Mouse (Mus musculus) kidney, adult 18-20 months (tissue): ENCODE results near the gene Camk1d.
A peak's percentile ranks its signal among the peaks of the same experiment; 100 is the strongest.

Experiments used
- DNase-seq: peaks from one replicate; pipeline ENCODE4 v3.0.0; 2021

Camk1d gene

DNA sequence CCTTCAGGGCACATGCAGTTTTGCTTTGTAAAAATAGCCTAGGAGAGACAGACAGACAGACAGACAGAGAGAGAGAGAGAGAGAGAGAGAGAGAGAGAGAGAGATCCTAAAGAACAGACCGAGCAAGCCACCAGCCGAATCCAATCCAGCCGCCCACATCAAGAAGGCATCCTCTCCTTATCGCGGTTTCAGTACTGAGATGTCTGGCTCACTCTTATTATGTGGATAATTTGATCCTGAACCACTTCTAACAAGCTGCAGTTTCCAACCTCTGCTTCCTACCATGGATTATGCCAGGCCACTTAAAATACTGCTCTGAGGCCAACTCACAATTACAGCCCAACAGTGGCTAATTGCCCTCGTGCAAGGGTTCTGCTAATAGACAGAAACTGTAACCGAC lies 325.9 kb downstream of the Camk1d start:
- no peak for DNase-seq

DNA sequence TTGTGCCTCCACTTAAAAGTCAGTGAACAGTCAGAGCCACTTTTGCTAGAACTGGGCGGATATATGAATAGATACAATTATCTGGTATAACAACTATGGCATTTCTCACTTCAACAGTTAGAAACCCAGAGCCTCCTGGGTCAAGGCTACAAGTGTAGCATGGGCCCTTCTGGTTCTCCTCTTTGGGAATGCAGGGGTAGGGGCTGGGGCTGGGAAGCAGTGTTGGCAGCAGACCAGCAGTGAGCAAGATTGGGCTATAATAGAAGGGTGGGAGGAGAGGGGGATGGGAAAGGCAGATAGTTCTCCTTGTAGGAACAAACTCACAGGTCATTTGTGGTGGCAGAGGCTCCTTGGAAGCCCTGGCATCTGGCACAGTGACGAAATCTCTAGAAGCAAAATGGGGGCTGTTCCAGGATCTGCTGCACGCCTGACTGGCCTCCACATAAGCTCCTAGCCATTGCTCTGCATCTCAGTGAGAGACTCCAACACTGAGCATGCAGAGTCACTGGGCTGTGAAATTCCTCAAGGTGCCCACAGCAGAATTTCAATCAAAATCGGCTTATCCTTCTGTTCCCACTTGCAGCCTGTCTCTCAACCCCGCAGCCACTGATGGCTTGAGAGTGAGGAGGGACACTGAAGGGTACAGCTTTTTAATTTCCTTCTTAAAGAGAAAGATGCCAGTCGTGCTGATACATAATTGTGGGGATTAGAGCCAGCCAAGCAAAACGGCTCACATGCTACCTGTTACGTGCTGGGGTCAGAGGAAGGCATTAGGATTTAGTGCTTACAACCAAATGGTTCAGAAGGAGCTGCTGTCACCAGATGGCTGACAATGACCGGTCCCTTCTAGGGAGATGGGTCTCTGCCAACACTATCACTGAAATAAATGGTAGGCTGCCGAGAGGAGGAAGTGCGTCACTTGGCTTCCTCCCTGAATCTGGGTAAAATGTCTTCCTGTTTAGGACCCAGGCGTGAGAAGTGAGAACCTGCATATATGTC lies 332.3 kb downstream of the Camk1d start:
- peak; percentile 28 for DNase-seq

DNA sequence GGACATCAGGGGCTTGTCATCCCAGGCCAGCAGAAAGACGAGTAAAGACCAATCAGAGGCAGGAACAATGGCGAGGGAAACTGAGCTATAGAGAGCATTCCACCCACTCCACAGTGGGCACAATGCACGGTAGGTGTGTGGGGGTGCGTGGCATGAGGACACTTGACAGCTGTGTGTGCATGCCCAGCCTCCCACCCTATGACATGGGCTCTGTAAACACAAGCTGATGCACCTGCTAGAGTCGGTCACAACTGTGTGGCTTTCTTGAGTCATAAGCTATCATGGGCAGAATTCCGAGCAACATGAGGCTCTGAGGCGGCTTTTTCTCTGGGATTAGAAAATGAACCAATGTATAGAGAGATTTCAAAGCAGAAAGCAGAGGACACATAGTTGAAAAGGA lies 333.3 kb downstream of the Camk1d start:
- DNase-seq: no peak

DNA sequence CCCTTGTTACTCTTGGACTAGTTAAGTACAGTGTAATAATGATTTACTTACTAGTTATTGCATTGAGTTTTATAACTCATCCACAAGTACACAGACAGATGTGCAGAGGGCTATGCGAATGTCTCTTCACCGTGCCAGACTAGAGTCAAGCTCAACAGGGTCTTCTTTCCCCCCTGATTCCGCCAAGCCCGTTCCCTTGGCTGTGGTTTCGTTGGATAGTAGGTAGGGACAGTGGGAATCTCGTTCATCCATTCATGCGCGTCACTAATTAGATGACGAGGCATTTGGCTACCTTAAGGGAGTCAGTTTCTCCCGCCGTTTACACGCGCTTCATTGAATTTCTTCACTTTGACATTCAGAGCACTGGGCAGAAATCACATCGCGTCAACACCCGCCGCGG lies 335.4 kb downstream of the Camk1d start:
- peak; percentile 59 for DNase-seq

DNA sequence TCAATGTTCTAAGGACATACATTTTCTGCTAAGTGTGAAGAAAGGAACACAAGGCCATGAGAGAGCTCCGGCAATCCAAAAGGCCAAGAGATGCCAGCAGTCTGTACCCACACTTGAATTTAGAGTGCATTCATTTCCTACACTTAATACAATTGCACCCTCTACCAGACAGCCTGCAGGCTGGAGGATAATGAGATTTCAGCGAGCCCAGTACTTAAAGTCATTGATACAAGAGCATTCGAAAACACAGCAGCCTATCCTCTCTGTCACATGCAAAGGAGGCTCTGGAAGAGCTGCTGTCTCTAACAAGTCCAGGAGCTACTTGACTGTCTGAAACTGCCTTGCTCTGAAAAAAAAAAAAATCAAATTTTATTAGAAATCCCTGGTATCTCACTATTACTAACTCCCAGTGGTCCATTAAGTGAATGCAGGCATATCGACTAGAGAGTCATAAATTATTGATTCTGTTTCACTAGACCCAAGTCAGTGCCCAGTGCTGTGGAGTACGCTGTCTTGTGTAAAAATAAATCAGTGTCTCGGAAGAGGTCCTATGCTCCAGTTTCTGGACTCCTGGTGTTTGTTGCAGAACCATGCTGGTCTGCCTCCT lies 336.1 kb downstream of the Camk1d start:
- no peak for DNase-seq

DNA sequence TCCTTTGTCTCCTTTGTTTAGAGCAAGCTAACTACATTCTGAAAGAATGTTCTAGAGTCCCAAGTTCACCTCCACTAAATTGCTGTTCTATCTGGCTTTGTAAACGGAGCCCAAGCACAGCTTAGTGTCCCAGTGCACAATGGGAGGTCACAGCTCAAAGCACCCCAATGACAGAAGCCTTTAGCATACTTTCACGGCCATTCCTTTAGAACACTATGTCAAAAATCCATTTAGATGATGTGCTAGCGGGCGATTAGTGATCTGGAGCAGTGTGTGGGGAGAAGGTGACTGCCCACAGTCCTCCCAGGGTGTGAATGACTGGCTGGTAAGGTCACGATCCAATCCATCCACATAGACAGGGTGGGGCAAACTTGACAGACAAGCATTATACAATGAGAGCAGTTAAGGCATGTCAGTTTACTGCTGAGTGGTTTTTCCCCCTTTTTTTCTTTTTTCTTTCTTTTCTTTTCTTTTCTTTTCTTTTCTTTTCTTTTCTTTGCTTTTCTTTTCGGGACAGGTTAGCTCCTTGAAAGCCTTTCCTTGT lies 341.4 kb downstream of the Camk1d start:
- no peak for DNase-seq

DNA sequence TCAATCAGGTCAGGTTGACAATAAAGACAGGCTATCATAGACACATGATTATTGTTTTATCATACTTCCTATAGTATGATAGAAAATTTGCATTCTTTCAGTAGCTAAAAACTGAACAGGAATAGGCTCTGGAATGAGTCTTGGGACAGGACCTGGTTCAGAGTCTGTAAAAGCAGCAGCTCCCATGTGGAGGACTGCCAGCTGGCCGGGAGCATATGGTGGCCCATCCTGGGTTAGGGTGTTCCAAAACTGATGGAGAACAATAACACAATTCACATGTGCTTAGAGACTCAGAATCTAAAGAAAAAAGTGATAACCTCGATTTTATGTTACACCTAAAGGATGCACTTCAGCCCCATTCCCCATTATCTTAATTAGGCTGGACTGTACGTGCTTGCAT lies 343.0 kb downstream of the Camk1d start:
- DNase-seq: no peak

DNA sequence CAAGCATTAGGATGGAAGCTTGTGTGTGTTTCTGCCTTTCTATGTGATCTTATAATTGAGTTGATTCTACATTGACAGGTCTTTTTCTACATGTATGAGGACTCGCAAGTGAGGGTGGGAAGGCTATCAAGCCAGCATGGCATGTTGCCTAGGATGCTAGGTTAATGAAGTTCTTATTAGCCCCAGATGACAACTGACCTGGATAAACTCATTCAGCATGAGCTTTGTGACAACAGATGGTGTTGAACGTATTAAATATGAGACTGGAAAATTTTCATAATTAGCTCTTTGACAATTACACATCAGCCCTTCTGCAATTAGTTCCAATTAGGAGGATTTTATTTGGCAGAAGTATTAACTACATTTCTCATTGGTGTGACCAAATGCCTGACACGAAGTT lies 343.7 kb downstream of the Camk1d start:
- DNase-seq: no peak

DNA sequence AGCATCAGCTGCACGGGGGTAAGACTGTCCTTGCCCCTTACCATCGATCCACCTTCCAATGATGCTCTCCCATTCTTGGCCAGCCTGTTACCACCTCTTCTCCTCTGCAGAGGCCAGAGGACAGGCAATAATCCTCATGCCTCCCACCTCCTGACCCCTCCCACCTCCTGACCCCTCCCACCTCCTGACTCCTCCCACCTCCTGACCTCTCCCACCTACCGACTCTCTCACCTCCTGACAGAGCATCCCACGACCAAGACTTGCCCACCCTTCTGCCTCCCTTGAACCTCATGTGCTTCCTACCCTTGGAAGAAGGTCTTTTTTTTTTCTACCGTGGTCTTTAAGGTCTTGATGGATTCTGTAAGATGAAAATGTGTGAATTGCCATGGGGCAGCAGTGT lies 350.5 kb downstream of the Camk1d start:
- no peak for DNase-seq

DNA sequence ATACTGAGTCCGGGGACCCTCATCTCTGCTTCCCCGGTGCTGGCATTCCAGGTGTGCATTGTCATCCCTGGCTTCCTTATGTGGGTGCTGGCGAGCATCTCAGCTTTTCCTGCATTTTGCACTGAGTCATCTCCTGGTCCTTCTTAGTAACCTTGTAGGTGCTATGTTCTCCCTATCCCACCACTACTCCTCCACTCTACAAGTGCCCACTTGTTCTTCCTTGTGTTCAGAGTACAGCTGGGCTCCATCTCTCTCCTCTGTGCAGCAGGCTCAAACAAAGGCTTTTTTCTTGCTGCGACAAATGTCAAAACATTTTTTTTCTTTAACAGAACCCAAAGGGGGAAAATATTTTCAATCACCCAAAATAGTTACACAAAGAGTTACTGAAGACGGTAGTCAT lies 356.3 kb downstream of the Camk1d start:
- no peak for DNase-seq

DNA sequence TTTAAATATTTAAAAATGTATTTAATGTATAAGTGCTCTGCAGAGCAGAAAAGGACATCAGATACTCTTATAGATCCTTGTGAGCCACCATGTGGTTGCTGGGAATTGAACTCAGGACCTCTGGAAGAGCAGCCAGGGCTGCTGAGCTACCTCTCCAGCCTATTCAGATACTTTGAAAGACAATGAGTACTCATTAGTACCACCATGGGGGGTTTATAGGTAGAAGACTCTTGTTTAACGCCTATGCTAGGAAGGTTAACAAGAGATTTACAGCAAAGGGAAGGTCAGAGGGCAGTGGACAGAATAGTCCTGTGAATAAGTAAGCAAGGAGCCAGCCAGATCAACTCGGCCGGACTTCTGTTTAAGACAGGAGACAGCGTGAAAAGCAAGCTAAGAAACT lies 357.3 kb downstream of the Camk1d start:
- DNase-seq: no peak

DNA sequence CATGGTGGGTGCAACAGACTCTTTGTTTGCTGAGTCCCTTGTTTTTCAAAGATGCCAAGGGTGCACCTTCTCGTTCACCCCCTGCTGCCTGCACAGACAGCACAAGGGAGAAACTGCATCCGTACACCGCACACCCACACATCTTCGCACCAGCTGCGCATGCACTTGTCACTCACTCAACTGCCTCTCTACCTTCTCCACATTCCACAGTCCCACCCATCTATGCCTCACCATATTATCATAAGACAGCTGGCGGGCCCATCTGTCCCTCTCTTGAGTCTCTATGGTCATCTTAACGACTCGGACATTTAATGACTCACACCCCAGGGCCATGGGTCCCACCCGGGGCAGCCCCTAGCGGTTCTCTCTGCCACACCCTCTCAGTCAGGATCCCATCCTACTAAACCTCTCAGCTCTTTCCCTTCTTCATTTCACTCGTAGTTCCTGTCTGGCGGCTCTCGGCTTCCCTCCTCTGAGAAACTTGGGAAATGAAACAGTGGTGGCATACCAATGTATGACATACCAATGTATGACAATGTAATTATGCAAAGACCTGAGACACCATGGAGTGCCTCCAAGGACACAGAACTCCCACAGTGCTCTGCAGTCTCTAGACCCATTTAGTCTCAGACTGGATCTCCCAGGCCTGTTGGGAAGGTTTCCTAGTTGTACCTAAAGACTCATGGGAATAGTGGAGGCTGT lies 361.3 kb downstream of the Camk1d start:
- DNase-seq: no peak

DNA sequence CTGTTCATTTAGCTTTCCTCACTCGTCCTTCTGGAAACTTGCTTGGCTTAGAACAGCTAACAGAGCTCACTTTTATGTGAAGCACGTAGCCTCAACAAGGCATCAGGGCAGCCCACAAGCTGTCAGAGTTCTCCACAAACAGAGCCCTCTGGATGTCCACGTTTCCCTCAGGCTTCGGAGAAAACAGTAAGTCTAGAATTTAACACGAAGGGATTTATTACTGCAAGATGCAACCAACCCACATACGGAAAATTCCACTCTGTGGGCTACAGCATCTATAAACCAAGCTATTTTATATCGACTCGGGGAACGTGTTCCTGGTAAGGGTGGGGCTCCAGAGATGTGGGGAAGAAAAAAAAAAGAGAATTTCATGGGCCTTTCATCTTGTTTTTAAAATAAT lies 369.0 kb downstream of the Camk1d start:
- no peak for DNase-seq

DNA sequence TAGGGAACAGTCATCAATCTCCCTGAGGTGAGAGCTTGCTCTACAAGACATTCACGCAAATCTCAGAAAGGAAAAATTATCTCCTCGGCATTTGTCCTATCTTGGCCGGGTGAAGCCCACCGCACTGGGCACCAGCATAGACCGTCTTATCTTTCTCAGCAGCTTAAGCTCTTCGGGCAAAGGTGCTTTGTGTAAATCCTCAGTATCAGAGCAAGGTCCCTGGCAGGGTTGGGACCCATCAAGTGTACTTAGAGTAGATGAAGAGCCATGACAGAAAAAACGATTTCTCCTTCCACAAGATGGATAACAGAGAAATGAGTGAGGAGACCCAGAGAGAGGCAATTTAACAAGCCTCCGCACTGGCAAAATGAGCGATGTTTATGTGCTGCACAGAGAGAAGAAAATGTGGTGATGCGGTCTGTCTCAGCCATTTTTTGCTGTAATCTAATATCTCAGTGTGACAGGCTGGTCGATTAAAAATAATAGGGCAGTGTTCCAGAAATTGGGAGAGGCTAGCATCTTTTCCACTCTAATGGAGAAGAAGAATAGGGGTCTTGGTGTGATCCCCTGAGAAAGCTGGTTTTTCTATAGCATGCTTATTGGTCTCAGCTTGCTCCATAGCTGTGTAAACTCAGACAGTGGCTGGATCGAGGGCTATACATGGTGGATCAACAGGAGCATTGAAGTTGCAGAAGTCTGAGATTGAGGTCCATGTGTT lies 386.6 kb downstream of the Camk1d start:
- no peak for DNase-seq

DNA sequence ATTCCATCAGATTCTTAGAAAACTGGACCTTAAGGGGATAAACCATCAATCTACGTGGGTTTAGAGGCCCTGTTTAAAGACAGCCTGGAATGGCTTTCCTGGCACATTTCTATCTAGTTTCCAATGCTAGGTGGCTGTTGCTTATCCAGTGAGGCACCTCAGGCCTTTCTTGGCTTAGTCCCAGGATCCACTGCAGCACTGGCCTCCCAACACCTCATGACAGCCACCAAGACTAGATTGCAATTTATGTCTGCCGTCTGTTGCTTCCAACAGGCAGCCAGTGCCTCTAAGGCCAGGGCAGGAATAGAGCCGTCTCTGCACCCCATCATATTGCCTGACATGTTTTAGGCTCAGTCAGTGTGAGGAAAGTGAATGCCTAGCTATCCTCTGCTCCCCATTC lies 389.5 kb downstream of the Camk1d start:
- DNase-seq: no peak

DNA sequence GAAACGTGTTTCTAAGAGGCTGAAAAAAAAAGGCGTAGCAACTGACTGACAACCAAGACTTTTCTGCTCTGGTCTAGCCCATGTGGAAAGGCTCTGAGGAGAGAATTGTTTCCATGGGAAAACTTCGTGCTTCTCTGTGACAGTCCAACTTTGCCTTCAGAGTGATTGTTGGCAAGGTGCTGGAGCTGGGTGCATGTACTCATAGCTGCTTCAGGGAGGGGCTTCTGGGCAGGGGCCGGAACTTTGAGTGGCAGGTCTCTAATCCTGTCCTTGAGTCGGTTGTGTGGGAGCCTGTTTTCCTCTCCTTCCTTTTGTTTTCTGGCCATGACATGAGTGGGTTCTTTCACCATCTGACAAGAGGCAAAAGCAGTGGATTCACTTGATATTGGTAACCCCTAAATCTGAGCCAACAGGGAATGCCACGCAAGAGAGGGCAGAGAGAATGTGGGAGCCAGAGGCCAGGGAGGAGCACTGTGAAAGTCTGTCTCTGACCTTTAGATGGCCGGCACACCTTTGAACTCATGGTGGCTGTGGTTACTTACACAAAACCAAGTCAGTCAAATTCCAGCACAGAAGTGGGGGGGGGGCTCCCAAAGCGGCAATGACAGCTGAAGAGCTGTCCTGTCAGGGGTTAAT lies 392.5 kb downstream of the Camk1d start:
- no peak for DNase-seq

DNA sequence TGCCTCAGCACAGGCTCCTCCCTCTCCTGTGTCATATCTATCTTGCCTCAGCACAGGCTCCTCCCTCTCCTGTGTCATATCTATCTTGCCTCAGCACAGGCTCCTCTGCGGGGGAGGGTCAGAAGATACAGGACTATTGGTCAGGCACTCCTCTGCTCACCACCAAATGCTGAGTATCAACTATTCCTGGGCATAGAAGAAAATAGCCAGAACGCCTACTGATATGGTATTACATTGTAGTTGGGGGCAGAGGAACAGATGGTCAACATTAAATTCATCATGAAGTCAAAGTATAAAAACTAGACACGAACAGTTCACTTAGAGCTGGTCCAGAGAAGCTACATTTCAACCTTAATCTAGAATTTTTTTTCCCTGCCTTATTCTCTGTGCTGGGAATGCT lies 395.2 kb downstream of the Camk1d start:
- DNase-seq: no peak

DNA sequence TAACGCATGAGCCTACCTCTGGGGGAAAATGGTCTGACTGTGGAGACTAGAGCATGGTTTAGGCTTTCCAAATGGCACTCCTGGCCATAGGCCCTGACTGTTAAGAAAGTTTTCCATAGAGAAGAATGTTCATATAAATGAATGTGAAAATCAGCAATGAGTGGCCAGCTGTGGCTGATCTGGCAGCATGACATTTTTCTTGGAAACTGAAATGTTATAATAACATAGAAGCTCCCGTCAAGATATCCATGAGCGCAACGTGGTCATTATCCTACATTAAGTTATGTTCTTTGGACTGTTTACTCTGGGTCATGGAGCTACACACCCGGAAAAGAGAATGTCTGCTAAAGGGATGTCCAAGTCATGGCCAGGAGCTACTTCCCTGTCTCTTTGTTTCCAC lies 397.6 kb downstream of the Camk1d start:
- DNase-seq: no peak

DNA sequence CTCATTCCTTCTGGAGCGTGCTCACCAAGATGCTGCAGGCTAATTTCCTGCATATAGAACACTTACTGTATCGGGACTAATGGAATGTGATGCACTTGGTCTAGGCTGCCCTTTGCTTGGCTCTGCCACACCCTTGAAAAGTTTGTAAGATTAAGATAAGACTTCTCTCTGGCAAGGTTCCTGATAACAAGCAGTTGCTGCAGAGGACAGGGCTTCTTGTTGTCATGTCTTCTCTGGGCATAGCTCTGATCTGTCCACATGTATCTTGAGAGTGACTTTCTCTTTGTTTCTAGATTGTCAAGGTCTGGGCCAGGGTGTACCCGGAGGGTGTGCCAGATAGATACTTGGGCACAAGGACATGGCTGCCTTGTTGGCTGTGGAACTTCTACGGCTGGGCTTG lies 398.1 kb downstream of the Camk1d start:
- DNase-seq: no peak

DNA sequence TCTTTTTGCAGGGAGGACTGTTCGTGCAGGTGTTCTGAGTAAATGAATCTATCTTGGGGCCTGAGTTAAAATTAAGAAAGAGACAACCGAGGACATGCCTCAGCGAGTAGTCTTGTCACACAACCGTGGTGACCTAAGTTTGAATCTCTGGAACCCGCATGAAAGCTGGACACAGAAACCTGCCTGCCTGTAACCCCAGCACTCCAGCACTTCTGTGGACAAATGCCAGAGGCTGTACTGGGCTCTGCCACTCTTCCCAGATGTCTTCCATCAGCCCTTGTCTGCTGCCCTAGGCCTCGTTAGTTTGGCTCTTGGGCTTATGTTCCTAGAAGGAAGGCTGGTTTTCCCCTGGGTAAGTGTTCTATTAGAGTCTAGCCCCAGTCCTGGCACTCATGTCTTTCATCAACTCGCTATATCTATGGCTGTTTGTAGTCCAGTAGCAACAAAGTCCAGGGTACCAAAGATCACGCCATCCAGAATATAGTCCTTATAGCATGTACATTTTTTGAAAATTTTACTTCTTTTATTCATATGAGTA lies 399.0 kb downstream of the Camk1d start:
- no peak for DNase-seq

DNA sequence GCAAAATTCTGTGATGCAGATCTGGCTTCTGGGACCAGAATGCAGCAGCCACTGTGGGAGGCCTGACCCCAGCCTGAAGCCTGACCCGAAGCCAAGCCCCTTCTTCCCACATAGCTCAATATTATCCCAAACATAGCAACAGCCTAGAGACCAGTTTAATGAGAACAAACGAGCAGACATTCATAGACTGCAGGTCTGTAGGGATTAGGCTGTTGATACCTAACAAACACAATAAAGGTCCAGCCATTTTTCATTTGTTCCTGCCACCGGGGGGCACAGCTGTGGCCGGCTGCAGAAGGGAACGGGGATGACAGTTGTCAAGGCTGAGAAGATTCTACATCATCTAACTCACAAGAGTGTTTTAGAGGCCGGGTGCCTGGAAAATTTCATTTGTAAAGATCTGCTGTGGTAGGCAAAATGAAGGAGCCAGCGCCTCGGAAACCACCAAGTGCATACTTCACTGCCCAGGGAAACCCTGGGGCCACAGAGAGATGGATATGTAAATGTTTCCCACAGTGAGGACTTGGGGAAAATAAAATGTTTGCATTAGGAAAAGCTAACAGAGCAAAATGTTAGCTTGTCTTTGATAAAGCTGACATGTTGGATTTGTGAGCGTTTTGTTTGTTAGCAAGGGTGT lies 399.7 kb downstream of the Camk1d start:
- DNase-seq: no peak

DNA sequence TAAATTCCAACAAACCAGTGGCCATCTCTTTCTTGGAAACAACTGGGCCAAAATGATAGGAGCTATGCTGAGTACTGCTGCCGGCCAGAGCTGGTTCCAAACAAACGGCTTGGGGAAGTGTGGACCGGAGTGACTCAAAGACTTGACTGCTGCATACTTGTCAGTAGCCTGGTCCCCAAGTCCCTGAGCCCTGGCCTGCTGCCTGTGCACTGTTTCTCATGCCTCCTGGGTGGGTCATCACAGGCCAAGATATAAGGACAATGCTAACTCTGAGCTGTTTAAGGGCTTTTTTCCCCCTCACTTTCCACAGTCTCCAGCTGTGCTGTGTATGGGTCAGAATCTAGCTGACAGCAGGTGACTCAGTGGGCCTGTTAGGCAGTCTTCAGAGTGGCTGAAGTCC lies 409.2 kb downstream of the Camk1d start:
- no peak for DNase-seq
